Mouse (Mus musculus) forebrain, postnatal 0 days (tissue): ENCODE results near the gene Selenow. TPM values are rescaled to one million over a fixed set of nuclear protein-coding genes. Genes with fewer than 3 reads are reported as not detected.

Experiments
- ATAC-seq: fragments of 200-750 bp; cut with Nextera tagmentation; 2 replicates; pipeline ENCODE4 v1.8.0; 2017; ENCODE audit warnings: mild to moderate bottlenecking, moderate library complexity
- DNase-seq: peaks from one replicate; pipeline ENCODE4 v3.0.0-alpha.2; 2015
- H3K27ac ChIP-seq: fragments of 300-500 bp; sonication (generic); 2 replicates; pipeline ENCODE4 v1.5.1; 2014; ENCODE audit warnings: low read depth, mild to moderate bottlenecking, antibody characterized with exemption, low read length, moderate library complexity, mixed read lengths
- H3K27me3 ChIP-seq: fragments of 300-500 bp; sonication (generic); 2 replicates; pipeline ENCODE4 v1.6.1; 2014; ENCODE audit warnings: mild to moderate bottlenecking, low read length, mixed read lengths; ENCODE audit not compliant: insufficient read depth
- H3K36me3 ChIP-seq: fragments of 300-500 bp; sonication (generic); 2 replicates; pipeline ENCODE4 v1.6.1; 2014; ENCODE audit warnings: mild to moderate bottlenecking, moderate library complexity; ENCODE audit not compliant: insufficient read depth
- H3K4me1 ChIP-seq: fragments of 300-500 bp; sonication (generic); 2 replicates; pipeline ENCODE4 v1.6.1; 2014; ENCODE audit warnings: antibody characterized with exemption; ENCODE audit not compliant: insufficient read depth
- H3K4me2 ChIP-seq: fragments of 300-500 bp; sonication (generic); 2 replicates; pipeline ENCODE4 v1.6.1; 2014; ENCODE audit warnings: low read depth, mild to moderate bottlenecking, moderate library complexity
- H3K4me3 ChIP-seq: fragments of 300-500 bp; sonication (generic); 2 replicates; pipeline ENCODE4 v1.5.1; 2014; ENCODE audit warnings: low read depth, low read length, mixed read lengths
- H3K9ac ChIP-seq: fragments of 300-500 bp; sonication (generic); 2 replicates; pipeline ENCODE4 v1.6.1; 2014; ENCODE audit warnings: mild to moderate bottlenecking
- H3K9me3 ChIP-seq: fragments of 300-500 bp; sonication (generic); 2 replicates; pipeline ENCODE4 v1.6.1; 2016; ENCODE audit warnings: low read length
- CTCF ChIP-seq: sonication (generic); IDR thresholded peaks from 2 replicates; pipeline ENCODE4 v1.5.1; 2016; ENCODE audit warnings: antibody characterized with exemption, control low read depth, low read depth
- WGBS: fragments of 180-500 bp; shearing (Covaris S2); extraction: QIAGEN DNeasy Blood & Tissue Kit; methylation state at CpG from one replicate; pipeline ENCODE4 v1.1.7; 2014; 5-methylcytosine and 5-hydroxymethylcytosine counted together
- polyA plus RNA-seq: library from polyadenylated mRNA; unstranded; fragments of >200 nt; fragmentation: Nextera tagmentation; extraction: Ambion mirVana; gene quantifications from 2 replicates; pipeline ENCODE4 v1.2.1, GENCODE M21; 2015
- total RNA-seq: library from RNA; depleted of rRNA; stranded (reverse); fragments of >200 nt; gene quantifications from 2 replicates; pipeline ENCODE4 v1.2.3, GENCODE M21; 2014; rRNA removed

Gene Selenow
- total and polyA plus RNA-seq, 2 experiments from 2014 or later: 813 to 2,478 TPM

DNA sequence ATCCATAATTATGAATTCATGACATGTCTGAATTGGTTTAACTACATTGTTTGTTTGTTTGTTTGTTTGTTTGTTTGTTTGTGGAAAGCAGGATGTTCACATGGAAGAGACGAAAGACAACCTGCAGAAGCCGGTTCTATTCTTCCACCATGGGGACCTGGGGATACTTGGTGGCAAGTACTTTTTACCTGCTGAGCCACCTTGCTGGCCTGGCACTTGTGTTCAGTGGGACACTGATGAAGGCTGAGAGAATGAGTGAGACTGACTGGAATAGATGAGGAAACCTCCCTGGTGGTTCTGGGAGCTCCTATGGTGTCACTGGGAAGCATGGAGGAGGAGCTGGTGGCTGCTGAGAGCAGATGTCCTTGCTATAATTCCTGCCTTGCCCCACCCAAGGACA lies 39.9 kb downstream of the Selenow start, which contains the start of gene Crxos:
Gene Crxos, plus strand, starts transcription at position 301 of the 400 bp plus-strand sequence.
- no peak for TF ChIP-seq CTCF
- Histone ChIP-seq H3K4me3 (no peak within 1 kb of the TSS), H3K4me1 (no peaks in the 10 kb centered on the region), H3K4me2 (no peak within 1 kb of the TSS), H3K9ac (no peak within 1 kb of the TSS), H3K36me3 (no peaks in the 10 kb centered on the region), H3K27ac (no peak within 1 kb of the TSS), H3K27me3 (no peaks in the 10 kb centered on the region), H3K9me3 (no peaks in the 10 kb centered on the region)
- DNase-seq (no peak), ATAC-seq (no peak)
- WGBS: 88% methylated on average over 2 of the region's 2 CpGs

DNA sequence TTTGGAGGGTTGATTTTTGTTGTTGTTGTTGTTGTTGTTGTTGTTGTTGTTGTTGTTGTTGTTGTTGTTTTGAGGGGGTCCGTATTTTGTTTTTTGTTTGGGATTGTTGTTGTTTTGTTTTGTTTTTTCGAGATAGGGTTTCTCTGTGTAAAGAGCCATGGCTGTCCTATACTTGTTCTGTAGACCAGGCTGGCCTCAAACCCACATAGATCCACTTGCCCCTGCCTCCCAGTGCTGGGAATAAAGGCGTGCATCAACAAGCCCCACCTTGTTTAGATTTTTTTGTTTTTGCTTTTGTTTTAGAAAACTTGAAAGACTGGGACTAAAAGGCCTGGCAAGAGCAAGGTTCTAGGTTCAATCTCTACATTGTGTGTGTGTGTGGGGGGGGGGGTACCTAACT lies 40.4 kb downstream of the Selenow start:
- DNase-seq (no peak), ATAC-seq (no peak)
- WGBS: 46% methylated on average over 3 of the region's 3 CpGs
- Histone ChIP-seq H3K4me1 (no peaks in the 10 kb centered on the region), H3K9me3 (no peaks in the 10 kb centered on the region), H3K27ac (no peak overlapping the region), H3K36me3 (no peaks in the 10 kb centered on the region), H3K9ac (no peak overlapping the region), H3K4me2 (no peak overlapping the region), H3K27me3 (no peaks in the 10 kb centered on the region), H3K4me3 (no peak overlapping the region)
- no peak for TF ChIP-seq CTCF

DNA sequence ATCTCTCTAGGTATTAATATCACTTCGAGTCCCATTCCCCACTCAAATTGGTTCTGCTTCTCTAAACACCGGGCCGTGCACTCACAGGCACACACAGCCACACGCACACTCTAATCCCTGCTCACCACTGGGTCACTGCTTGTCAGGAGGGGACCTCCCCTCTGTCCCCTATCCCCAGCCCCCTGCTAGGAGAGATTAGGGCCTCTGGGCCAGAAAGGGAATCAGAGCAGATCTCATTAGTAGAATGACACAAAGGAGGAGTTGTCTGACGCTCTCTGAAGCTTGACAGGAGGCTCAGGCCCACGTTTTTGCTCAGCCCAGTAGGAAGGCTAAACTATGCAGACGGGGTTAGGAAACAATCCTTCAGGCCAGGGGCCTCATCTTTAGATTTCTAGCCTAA lies 40.8 kb downstream of the Selenow start:
- no peaks in the 10 kb centered on the region for H3K9me3 ChIP-seq
- ATAC-seq (no peak), DNase-seq (no peak)
- H3K27ac ChIP-seq: no peak overlapping the region
- TF ChIP-seq CTCF: no peak
- no peaks in the 10 kb centered on the region for H3K4me1 ChIP-seq
- no peaks in the 10 kb centered on the region for H3K27me3 ChIP-seq
- H3K4me3 ChIP-seq: no peak overlapping the region
- H3K4me2 ChIP-seq: no peak overlapping the region
- no peaks in the 10 kb centered on the region for H3K36me3 ChIP-seq
- no peak overlapping the region for H3K9ac ChIP-seq
- WGBS: 4% methylated on average over 7 of the region's 7 CpGs

DNA sequence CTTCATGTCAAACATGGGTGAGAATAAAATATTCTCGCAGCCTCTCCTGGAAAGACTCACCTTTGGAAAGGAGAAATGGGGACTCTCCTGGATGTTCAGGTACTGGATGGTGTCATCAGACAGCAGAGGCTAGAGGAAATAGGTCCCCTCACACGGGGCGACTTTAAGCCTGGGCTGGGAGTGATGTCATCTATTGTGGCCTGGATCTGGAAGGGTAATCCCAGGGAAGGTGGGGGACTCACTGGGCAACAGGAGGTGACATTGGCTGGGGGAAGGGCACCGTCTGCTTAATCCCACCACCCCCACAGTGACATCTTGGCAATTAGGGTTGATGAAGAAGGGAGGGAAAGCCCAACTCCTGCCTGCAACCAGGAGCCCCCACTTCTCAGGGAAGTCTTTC lies 42.4 kb downstream of the Selenow start, which contains the start of gene Crx:
Gene Crx, minus strand, starts transcription at position 213 of the 400 bp plus-strand sequence.
- Histone ChIP-seq H3K4me1 (no peaks in the 10 kb centered on the region), H3K4me3 (no peak within 1 kb of the TSS), H3K27ac (no peak within 1 kb of the TSS), H3K36me3 (no peaks in the 10 kb centered on the region), H3K27me3 (no peaks in the 10 kb centered on the region), H3K4me2 (no peak within 1 kb of the TSS), H3K9ac (no peak within 1 kb of the TSS), H3K9me3 (no peaks in the 10 kb centered on the region)
- DNase-seq (no peak), ATAC-seq (no peak)
- no peak for TF ChIP-seq CTCF
- 30% methylated on average over 4 of the region's 4 CpGs for WGBS

Other genes starting within 250 kb of the Selenow start
- not detected in 2 replicates for gene Obox5, start 172.3 kb downstream of the Selenow start, total RNA-seq
- not detected in 2 replicates for gene Obox5, start 172.3 kb downstream of the Selenow start, polyA plus RNA-seq
- gene Obox6, start 82.7 kb downstream of the Selenow start, total RNA-seq: not detected in 2 replicates
- gene Obox6, start 82.7 kb downstream of the Selenow start, polyA plus RNA-seq: not detected in 2 replicates
- gene Crx, start 42.4 kb downstream of the Selenow start, total RNA-seq: 1.2 and 1.9 TPM in 2 replicates
- 0.05 and 0.25 TPM in 2 replicates for gene Crx, start 42.4 kb downstream of the Selenow start, polyA plus RNA-seq
- gene Crxos, start 39.8 kb downstream of the Selenow start, total RNA-seq: not detected in 2 replicates
- not detected in 2 replicates for gene Crxos, start 39.8 kb downstream of the Selenow start, polyA plus RNA-seq
- 117 and 189 TPM in 2 replicates for gene Nop53, start 23.7 kb upstream of the Selenow start, total RNA-seq
- gene Nop53, start 23.7 kb upstream of the Selenow start, polyA plus RNA-seq: 143 and 154 TPM in 2 replicates
- 3.1 and 3.5 TPM in 2 replicates for gene Ehd2, start 45.2 kb upstream of the Selenow start, total RNA-seq
- gene Ehd2, start 45.2 kb upstream of the Selenow start, polyA plus RNA-seq: 4.4 and 5.0 TPM in 2 replicates
- 3.2 and 5.0 TPM in 2 replicates for gene Bicra, start 125.5 kb upstream of the Selenow start, total RNA-seq
- 3.6 and 5.8 TPM in 2 replicates for gene Bicra, start 125.5 kb upstream of the Selenow start, polyA plus RNA-seq
- 0.10 and 0.15 TPM in 2 replicates for gene Zfp541, start 139.4 kb upstream of the Selenow start, total RNA-seq
- gene Zfp541, start 139.4 kb upstream of the Selenow start, polyA plus RNA-seq: 0.04 and 0.17 TPM in 2 replicates
- 159 and 270 TPM in 2 replicates for gene Napa, start 176.1 kb upstream of the Selenow start, total RNA-seq
- gene Napa, start 176.1 kb upstream of the Selenow start, polyA plus RNA-seq: 211 and 222 TPM in 2 replicates
- 47.4 and 53.7 TPM in 2 replicates for gene Kptn, start 197.5 kb upstream of the Selenow start, total RNA-seq
- 27.4 and 37.2 TPM in 2 replicates for gene Kptn, start 197.5 kb upstream of the Selenow start, polyA plus RNA-seq
- 52.4 and 55.8 TPM in 2 replicates for gene Slc8a2, start 207.4 kb upstream of the Selenow start, total RNA-seq
- 0.77 and 0.99 TPM in 2 replicates for gene Slc8a2, start 207.4 kb upstream of the Selenow start, polyA plus RNA-seq